Mouse (Mus musculus): Measurements from ENCODE around the gene Fam133b. TPM values are rescaled to one million over a fixed set of nuclear protein-coding genes. Genes with fewer than 3 reads are reported as not detected.
"Not testable (repeated sequence)": the region's sequence is repeated elsewhere in the genome, so short reads cannot be mapped to it uniquely, and the experiment has no call there.

Fam133b gene
- total RNA-seq, 2 experiments from 2014 or later = 16.8 to 22.0 TPM

- no peak for DNase-seq
These were observed 56.7 kb downstream of the Fam133b start for GRCm38 (mm10) chr5:3600298-3600697.

- no peak for DNase-seq
These were observed 57.2 kb downstream of the Fam133b start for GRCm38 (mm10) chr5:3600790-3601189.

GRCm38 (mm10) chr5:3607114-3607513 lies 63.5 kb downstream of the Fam133b start:
- DNase-seq = no peak

GRCm38 (mm10) chr5:3609241-3609640 lies 65.6 kb downstream of the Fam133b start:
- DNase-seq = no peak

- DNase-seq = not testable (repeated sequence)
These were observed 68.2 kb downstream of the Fam133b start for GRCm38 (mm10) chr5:3611835-3612234.

Other genes with a start within 250 kb of the Fam133b start
- 1 to 10 TPM; 6.9 to 9.6 TPM for gene Cdk6, start 202.3 kb upstream of the Fam133b start, total RNA-seq (2021)
- gene 1700109H08Rik, start 27.7 kb downstream of the Fam133b start, total RNA-seq (2021) = 1 to 10 TPM; 4.6 to 8.2 TPM
- gene Pex1, start 52.2 kb downstream of the Fam133b start, total RNA-seq (2021) = 1 to 10 TPM; 8.1 to 9.6 TPM
- 1 to 10 TPM; 4.5 to 7.3 TPM for gene Rbm48, start 52.8 kb downstream of the Fam133b start, total RNA-seq (2021)
- gene Tmbim7, start 107.3 kb downstream of the Fam133b start, total RNA-seq (2021) = not detected
- 10 to 100 TPM; 81.1 to 81.8 TPM for gene Gatad1, start 113.4 kb downstream of the Fam133b start, total RNA-seq (2021)

Data from gastrocnemius, postnatal 10 days (tissue).